Mouse (Mus musculus) kidney, adult 2 months (tissue): ENCODE measurements around the gene Pink1. TPM values are rescaled to one million over a fixed set of nuclear protein-coding genes. Genes with fewer than 3 reads are reported as not detected.
A peak's percentile ranks its signal among the peaks of the same experiment; 100 is the strongest.

Source experiments
- DNase-seq: peaks from one replicate; pipeline ENCODE4 v3.0.0; 2021
- H3K27ac ChIP-seq: fragments of 200-500 bp; 2 replicates; pipeline ENCODE4 v1.5.1; 2012; ENCODE audit warnings: low read depth, low read length, control low read depth, inconsistent platforms; ENCODE audit not compliant: insufficient read depth
- H3K27me3 ChIP-seq: fragments of 200-500 bp; replicated peaks from 2 replicates; pipeline ENCODE4 v1.6.1; 2012; ENCODE audit warnings: mild to moderate bottlenecking, moderate library complexity, low read length, inconsistent platforms; ENCODE audit not compliant: control insufficient read depth, insufficient read depth
- H3K36me3 ChIP-seq: fragments of 200-500 bp; 2 replicates; pipeline ENCODE4 v1.6.1; 2012; ENCODE audit warnings: mild to moderate bottlenecking, moderate library complexity, low read length, inconsistent platforms; ENCODE audit not compliant: control insufficient read depth, insufficient read depth
- H3K4me1 ChIP-seq: fragments of 200-500 bp; 2 replicates; pipeline ENCODE4 v1.6.1; 2011; ENCODE audit warnings: low read length; ENCODE audit not compliant: control insufficient read depth, insufficient read depth
- H3K4me3 ChIP-seq: fragments of 200-500 bp; 2 replicates; pipeline ENCODE4 v1.5.1; 2011; ENCODE audit warnings: mild to moderate bottlenecking, low read depth, low read length, control low read depth; ENCODE audit not compliant: insufficient read depth
- CTCF ChIP-seq: fragments of 200-500 bp; conservative IDR thresholded peaks from 2 replicates; pipeline ENCODE4 v1.5.1; 2011; ENCODE audit warnings: low read depth, mild to moderate bottlenecking, control low read depth, low read length, moderate library complexity, mixed read lengths; ENCODE audit not compliant: insufficient read depth, insufficient read length
- POLR2A ChIP-seq: fragments of 200-500 bp; IDR thresholded peaks from one replicate; pipeline ENCODE4 v1.6.1; 2011; ENCODE audit warnings: low read depth, low read length, control low read depth
- WGBS: fragments of 180-500 bp; shearing (Covaris S2); methylation state at CpG from one replicate; pipeline ENCODE4 v1.1.7; 2018; 5-methylcytosine and 5-hydroxymethylcytosine counted together
- polyA plus RNA-seq: library from polyadenylated mRNA; depleted of rRNA; stranded (reverse); fragments of >200 nt; gene quantifications from 2 replicates; pipeline ENCODE4 v1.2.3, GENCODE M21; 2012

The Pink1 gene
- polyA plus RNA-seq, 1 experiment: 226 TPM

GRCm38 (mm10) chr4:138363511-138363910, 37.4 kb upstream of the Pink1 start:
- Histone ChIP-seq H3K4me3 (no peak overlapping the region), H3K27ac (no peak overlapping the region), H3K36me3 (no peaks in the 10 kb centered on the region; the same call in 1 of the 2 replicates), H3K4me1 (peaks cover 14% of the 10 kb centered on the region), H3K27me3 (no peaks in the 10 kb centered on the region)
- no peak for TF ChIP-seq CTCF
- no peak for TF ChIP-seq POLR2A
- DNase-seq: no peak
- 37% methylated on average over 5 of the region's 5 CpGs for WGBS

GRCm38 (mm10) chr4:138362883-138363282, 36.8 kb upstream of the Pink1 start:
- no peak for TF ChIP-seq CTCF
- TF ChIP-seq POLR2A: no peak
- Histone ChIP-seq H3K27me3 (no peaks in the 10 kb centered on the region), H3K27ac (no peak overlapping the region), H3K4me1 (peaks cover 12% of the 10 kb centered on the region), H3K36me3 (no peaks in the 10 kb centered on the region; the same call in 1 of the 2 replicates), H3K4me3 (no peak overlapping the region)
- 44% methylated on average over 7 of the region's 7 CpGs for WGBS
- peak; percentile 74 for DNase-seq

- Histone ChIP-seq H3K27ac (no peak overlapping the region), H3K27me3 (no peaks in the 10 kb centered on the region), H3K4me1 (peaks cover 12% of the 10 kb centered on the region), H3K4me3 (no peak overlapping the region), H3K36me3 (no peaks in the 10 kb centered on the region; the same call in 1 of the 2 replicates)
- no peak for DNase-seq
- WGBS: 30% methylated on average over 11 of the region's 11 CpGs
- TF ChIP-seq CTCF (no peak), POLR2A (no peak)
These were observed 35.3 kb upstream of the Pink1 start for GRCm38 (mm10) chr4:138361370-138361821.

- Histone ChIP-seq H3K4me1 (peaks cover 16% of the 10 kb centered on the region), H3K27me3 (no peaks in the 10 kb centered on the region), H3K4me3 (no peak overlapping the region), H3K36me3 (no peaks in the 10 kb centered on the region), H3K27ac (no peak overlapping the region)
- no peak for TF ChIP-seq POLR2A
- no peak for TF ChIP-seq CTCF
- DNase-seq: peak; percentile 72
- WGBS: 56% methylated on average over 3 of the region's 3 CpGs
These were observed 32.1 kb upstream of the Pink1 start for GRCm38 (mm10) chr4:138358176-138358575.

- Histone ChIP-seq H3K4me3 (no peak overlapping the region), H3K27me3 (no peaks in the 10 kb centered on the region), H3K27ac (no peak overlapping the region), H3K36me3 (no peaks in the 10 kb centered on the region), H3K4me1 (peaks cover 12% of the 10 kb centered on the region; the same call in 1 of the 2 replicates)
- 87% methylated on average over 12 of the region's 12 CpGs for WGBS
- TF ChIP-seq POLR2A (no peak), CTCF (no peak)
- no peak for DNase-seq
These were observed 30.4 kb upstream of the Pink1 start for GRCm38 (mm10) chr4:138356551-138356950.

GRCm38 (mm10) chr4:138356141-138356540, 30.0 kb upstream of the Pink1 start:
- Histone ChIP-seq H3K36me3 (no peaks in the 10 kb centered on the region), H3K27ac (no peak overlapping the region), H3K4me3 (no peak overlapping the region), H3K27me3 (no peaks in the 10 kb centered on the region), H3K4me1 (peaks cover 12% of the 10 kb centered on the region; the same call in 1 of the 2 replicates)
- DNase-seq: peak; percentile 42
- TF ChIP-seq CTCF (no peak), POLR2A (no peak)
- WGBS: 79% methylated on average over 8 of the region's 8 CpGs

GRCm38 (mm10) chr4:138355496-138355895, 29.4 kb upstream of the Pink1 start:
- peaks cover 12% of the 10 kb centered on the region; the same call in 1 of the 2 replicates for H3K4me1 ChIP-seq
- DNase-seq: no peak
- WGBS: 78% methylated on average over 2 of the region's 2 CpGs
- no peak for TF ChIP-seq CTCF
- no peak for TF ChIP-seq POLR2A
- no peaks in the 10 kb centered on the region for H3K27me3 ChIP-seq
- H3K36me3 ChIP-seq: no peaks in the 10 kb centered on the region
- no peak overlapping the region for H3K27ac ChIP-seq
- H3K4me3 ChIP-seq: no peak overlapping the region

GRCm38 (mm10) chr4:138353438-138354171, 27.5 kb upstream of the Pink1 start:
- no peaks in the 10 kb centered on the region for H3K27me3 ChIP-seq
- peak; percentile 82 for DNase-seq
- 39% methylated on average over 10 of the region's 10 CpGs for WGBS
- no peak overlapping the region for H3K27ac ChIP-seq
- H3K4me3 ChIP-seq: no peak overlapping the region
- no peaks in the 10 kb centered on the region for H3K36me3 ChIP-seq
- H3K4me1 ChIP-seq: peaks cover 16% of the 10 kb centered on the region; the same call in 1 of the 2 replicates
- TF ChIP-seq POLR2A: no peak
